Mouse (Mus musculus): ENCODE measurements around the gene Slc25a28.

The Slc25a28 gene

DNA sequence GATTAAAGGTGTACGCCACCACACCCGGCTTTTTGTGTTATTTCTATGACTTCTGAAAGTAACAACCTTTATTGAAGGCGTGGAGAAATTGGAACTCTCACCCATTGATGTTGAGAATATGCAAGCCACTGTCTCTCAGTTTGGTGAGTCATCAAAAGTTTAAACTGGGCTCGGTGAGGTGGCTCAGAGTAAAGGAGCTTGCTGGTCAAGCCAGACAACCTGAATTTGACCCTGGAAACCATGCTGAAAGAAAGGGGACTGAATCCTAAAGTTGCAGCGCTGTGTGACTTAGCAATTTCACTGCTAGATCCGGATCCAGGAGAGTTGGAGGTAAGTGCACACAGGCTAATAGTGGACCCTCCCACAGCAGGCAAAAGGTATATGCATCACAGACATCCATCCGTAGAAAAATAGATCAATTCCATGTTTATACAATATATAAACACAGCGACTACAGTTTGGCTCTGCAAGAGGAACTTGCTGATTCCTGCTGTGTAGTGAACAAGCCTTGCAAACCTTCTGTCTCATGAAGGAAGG, 3.9 kb upstream of the Slc25a28 start:
- intact Hi-C loops (cut with DNase I), result loop anchor here (5.0 kb wide), 1 partner anchor 74 kb away; the partner anchor contains the start of genes Cox15 and Cutc

DNA sequence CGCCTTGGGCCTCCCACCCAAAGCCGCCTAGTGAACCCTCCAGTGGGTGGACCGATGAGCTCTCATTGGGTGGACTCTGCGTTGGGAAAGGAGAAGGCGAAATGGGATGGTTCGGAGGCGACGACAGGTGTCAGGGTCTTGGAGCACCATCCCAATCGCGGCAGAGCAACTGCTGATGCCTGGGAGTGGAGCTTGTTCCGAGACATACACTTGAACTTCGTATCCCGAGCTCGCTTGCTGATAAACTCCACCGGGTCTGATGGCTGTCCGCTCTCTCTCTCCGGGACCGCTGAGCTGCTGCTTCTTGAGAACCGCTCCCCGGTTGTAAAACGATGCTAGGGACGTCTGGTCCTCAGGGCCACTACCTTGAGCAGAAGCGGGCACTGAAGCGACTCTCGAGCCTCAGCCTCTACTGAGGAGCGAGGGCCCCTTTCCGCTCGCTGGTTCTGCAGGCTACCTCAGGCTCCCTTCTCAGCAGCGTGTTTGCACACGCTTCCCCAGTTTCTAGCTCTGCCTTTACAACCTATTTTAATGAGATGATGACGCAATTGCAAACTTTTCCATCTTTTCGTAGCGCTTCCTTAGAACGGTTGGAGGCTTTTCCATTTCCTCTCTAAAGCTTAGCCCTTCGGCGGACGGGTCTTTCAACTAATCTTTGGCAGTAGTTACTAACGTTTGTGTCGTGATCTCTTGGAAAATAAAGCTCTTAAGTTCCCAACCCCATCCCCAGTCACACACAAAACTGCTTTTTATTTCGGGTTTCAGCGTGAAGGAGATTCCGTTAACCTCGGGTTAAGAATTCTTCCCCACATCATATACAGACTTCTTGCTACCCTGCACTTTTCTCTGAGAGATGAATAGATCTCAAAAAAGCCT, 1.1 kb upstream of the Slc25a28 start:
- intact Hi-C loops (cut with DNase I), result loop anchor here (5.0 kb wide), 1 partner anchor 77 kb away; the partner anchor contains the start of genes Cox15 and Cutc

DNA sequence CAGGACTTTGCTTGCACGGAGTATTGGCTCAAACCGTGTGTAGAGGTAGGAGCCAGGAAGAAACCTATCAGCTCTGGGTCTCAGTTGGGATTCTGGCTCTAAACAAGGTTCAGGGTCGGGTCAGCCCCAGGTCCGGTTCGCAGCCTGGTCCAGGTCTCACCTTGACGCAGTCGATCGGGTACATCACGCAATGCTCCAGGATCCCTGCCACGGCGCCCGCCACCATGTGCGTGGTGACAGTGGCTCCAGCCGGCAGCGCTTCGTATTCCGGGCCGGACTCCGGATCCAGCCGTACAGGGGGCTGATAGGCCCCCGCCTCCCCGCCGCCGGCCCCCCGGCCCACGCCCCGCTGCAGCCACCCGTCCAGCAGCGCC, 378 bp downstream of the Slc25a28 start:
- intact Hi-C loops (cut with DNase I), result no loop called here

DNA sequence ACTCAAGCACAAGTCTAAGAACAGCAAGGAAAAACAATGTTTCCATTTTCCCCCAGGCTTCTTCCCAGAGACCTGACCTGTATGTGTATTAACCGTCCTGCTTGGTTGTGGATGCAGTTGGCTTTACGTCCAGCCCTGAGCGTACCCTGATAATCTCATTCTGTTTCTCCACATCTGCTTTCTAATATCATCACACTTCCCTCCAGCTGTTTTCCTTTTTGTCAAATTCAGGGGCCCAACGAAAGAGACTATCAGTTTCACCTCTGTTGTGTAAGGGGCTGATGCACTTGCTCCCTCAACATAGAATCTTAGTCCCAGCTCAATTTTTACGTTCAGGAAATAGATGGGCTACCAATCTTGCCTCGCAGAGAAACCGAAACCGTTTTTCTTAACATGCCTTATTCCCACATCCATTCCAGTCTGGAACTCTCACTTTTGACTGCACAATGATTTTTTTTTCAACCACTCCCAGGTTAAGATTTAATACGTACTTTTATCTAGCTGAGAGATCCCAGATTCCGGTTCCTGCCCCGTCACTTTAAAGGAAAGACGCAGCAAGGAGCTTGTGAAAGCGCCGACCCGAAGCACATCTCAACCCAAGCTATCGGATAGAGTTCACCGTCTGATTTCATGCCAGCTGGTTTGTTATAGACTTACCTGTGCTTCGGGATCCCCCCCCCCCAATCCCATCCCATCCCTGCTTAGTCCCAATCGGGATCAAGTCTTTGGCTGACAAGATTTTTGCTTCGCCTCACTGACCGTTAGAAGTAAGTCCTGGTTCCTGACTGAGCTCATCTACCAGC, 967 bp downstream of the Slc25a28 start:
- intact Hi-C loops (cut with DNase I), result no loop called here

DNA sequence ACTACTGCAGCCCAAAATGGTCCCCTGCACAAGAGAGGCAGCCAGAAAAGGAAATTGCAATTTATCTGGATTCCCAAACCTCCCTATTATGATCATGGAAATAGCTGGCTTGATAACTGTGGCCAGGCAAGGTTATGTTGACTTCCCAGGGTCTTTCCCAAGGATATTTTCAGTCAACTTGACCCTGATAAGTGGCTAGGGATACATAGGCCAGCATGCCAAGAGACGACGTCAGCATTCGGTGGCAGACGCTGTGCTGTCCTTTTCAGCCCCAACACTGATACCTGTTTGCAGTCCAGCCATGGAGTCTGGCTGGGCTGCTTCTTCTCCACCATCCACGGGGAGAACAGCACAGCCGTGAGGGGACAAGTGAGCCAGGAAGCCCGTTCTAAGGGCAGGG, 3.6 kb downstream of the Slc25a28 start:
- intact Hi-C loops (cut with DNase I), result no loop called here

DNA sequence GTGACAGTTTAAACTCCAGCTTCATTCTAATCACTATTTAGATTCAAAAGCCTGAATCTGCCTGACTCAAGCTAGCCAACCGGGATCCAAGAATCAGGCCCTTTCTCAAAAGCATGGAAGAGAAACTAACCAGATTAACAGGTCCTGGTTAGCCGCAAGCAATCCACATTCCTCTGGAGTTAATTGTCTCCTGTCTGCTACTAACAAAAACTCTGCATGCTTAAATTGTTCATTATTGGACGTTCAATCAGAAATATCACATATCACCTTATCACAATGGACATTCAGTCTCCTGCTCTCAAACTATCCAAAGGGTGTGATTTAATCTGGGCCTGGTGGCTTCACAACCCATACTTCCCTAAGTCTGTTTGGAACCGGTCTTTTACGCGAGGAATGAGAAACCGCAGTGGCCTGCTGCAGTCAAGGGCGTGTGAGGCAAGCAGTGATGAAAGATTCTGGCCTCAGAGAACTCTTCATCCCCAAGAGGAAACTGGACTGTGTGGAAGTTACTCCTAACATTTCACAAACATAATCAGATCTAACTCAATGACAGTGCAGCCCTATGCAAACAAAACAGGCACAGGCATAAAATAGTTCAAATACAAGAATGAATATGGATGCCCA, 5.4 kb downstream of the Slc25a28 start:
- intact Hi-C loops (cut with DNase I), result loop anchor here (5.0 kb wide), 1 partner anchor 37 kb away; no protein-coding TSS in a partner anchor

DNA sequence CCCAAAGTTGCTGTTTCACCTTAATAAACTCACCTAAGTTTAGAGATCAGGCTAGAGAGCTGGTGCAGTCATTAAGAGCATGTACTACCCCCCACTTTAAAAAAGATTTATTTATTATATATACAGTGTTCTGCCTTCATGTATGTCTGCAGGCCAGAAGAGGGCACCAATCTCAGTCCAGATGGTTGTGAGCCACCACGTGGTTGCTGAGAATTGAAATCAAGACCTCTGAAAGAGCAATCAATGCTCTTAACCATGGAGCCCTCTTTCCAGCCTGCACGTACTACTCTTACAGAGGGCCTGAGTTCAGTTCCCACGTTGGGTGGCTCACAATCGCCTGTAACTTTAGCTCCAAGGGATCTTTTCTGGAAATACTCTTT, 7.3 kb downstream of the Slc25a28 start:
- intact Hi-C loops (cut with DNase I), result loop anchor here (5.0 kb wide), 1 partner anchor 35 kb away; no protein-coding TSS in a partner anchor

DNA sequence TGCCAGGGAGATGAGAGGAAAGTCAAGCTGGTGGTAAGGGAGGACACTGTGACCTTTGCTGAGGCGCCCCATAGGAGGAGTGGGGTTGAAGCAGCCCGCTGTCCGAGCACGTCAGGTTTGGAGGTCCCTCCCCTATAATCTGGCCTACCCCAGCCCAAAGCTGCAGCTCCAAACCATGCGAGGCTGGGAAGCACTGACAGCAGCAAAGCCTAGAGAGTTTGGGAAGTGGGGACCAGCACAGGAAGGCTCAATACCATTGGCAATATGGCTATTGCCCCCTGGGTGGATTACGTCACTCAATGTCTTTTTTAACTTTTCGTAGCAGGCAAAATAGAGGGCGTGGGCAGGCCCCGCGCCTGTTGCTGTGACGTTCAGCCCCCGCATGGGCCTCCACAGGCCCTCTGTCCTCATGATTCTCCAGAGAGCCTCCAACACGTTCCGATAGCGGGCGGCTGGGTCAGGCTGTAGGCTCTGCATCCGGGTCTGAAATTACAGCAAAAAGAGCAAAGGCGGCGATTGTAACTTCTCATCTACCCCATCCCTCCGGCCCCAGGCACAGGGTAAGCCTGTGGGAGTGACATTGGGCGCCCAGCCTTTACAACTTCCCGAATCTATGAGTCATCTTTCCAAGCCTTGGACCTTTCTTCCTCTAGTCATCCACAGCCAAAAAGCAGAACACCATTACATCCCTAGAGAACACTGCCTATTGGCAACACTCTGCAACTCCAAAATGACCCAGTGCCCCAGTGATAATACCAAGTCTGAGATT, 7.8 kb downstream of the Slc25a28 start:
- intact Hi-C loops (cut with DNase I), result loop anchor here (5.0 kb wide), 1 partner anchor 35 kb away; no protein-coding TSS in a partner anchor

DNA sequence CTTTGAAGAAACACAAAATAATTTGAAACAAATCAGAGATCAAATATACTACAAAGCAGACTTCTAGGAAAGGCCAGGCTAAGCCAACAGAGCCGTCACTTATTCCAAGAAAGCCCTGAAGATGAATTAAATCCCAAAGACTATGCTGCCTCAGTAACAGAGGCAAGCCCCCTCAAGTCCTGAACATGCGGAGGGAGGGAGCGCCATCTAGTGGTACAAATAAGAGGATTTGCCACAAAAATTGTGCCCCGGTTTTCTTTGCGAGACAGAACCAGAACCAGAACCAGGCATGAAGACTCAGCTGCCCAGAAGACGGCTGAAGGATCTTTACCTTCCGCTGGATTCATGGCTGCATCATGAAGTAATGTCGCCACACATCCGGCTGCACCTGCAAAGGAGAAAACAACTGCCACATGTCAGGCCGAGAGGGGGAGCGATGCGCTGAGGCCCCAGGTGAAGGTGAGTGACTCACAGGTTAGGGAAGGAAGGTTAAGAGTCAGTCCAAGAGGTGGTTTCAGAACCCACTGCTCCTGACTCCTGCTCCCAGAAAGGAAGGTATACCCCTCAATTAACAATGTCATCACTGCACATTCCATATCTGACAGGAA, 9.1 kb downstream of the Slc25a28 start:
- intact Hi-C loops (cut with DNase I), result loop anchor here (5.0 kb wide), 1 partner anchor 33 kb away; no protein-coding TSS in a partner anchor

DNA sequence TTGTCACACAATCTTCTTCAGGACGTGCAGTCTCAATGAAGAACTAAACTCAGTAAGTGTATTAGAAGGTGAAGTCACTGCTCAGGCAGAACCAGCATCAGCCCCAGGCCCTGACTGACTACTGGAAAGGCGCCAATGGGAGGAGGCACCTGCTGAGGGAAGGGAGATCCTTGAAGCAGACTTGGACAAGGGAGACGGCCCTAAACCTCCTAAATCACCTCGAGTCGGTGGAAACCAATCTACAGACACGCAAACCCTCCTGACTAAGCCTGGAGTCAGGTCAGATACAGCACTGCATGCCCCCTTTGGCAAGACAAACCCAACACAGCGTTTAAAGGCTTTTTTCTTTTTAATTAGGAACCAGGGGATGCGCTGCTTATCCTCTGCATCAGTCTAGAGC, 11.2 kb downstream of the Slc25a28 start:
- intact Hi-C loops (cut with DNase I), result no loop called here

DNA sequence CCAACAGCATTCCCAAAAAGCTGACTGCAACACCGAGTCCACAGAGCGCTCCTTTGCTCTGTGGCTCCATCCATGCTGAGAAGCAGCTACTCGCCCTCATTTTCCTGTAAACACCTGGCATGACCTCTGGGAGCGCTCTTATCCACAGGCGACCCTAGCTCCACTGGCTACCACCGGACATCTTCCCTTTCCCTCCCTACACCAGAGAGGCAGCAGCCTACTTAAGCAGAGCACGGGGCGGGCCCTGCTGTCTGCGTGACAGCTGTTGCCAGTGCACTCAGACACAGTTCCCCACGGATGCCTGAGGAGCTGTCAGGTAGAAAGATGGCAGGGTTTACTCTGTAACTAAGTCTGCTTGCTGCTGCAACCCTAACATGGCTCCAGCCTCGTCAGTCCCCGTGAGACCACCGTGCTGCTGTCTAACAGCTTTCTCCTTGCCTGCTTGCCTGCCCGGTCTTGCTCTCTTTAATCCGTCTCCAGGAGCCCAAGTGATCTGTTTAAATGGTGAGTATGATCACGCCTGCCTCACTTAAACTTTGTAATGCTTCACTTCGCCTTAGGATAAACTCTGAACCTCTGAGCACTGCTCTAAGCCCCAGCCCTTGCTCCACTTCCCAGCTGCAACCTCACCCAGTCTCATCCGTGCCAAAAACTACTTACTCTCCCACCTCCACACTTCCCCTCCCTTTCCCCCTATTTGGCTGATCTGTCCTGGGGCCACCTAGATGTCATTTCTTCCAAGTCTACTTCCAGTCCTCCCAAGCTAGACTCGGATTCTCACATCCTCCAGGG, 12.3 kb downstream of the Slc25a28 start:
- intact Hi-C loops (cut with DNase I), result no loop called here

DNA sequence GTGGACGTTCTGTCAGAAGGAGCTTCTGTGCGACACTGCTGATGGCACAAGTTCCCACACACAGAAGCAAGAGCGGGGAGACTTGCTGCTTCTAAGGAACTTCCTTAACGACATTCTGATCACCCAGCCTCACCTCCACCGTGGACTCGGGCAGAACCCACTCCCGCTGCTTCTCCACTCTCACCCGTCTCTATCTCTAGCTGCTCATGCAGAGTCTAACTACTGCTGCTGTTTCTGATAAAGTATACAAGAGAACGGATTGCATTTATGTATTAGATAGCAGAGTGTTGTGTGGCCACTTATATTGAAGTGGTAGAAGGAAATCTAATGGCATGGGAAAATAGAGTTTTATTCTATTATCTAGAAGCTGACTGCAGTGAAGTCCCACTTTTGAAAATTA, 13.9 kb downstream of the Slc25a28 start:
- intact Hi-C loops (cut with DNase I), result no loop called here

DNA sequence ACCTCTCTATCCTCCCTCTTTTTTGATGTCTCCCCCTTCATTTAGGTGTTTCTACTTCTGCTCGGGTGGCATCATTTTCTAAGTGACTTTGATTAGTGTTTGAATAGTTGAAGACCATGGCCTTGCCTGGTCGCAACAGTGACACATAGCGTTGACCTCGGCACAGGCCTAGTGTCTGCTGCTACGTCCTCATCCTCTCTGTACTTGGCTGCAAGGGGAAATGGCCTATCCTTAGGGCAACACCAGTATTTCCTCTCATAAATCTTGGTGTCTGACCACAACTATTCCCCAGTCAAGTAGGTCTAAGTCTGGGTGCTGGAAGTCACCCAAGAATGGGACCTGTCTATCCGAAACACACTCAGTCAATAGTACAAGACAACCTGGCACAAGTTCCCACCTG, 15.0 kb downstream of the Slc25a28 start:
- intact Hi-C loops (cut with DNase I), result loop anchor here (10.0 kb wide), 1 partner anchor 165 kb away; no protein-coding TSS in a partner anchor

DNA sequence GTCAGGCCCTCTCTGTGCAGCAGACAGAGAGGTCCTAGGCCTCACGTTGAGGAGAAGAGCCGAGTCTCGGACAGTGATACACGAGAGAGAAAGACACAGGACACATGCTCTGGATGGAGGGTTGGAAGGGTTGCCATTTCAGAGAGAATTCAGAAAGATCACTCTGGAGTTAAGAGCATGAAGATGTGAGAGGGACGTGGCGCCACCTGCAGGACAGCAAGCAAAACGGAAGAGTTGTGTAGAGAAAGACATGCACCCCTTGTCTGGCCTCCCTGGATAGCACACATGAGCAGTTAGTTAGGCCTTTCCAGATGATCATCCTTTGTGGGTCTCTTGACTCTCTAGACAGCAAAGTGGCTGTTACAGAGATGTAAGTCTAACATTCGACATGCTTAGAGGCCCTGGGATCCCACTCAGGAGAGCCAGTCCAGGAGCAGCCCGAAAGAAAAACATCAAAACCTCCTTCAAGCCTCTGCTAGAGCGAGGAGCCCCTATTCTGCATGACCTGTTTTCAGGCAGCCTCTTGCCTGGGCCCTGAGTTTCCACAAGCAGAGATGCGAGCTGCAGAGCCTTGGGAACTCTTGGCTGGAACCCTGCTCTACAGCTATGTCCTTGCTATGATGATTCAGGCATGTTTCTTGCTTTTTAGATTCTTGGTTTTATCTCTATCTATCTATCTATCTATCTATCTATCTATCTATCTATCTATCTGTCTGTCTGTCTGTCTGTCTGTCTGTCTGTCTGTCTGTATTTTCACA, 18.8 kb downstream of the Slc25a28 start:
- intact Hi-C loops (cut with DNase I), result loop anchor here (2.0 to 10.0 kb wide), 2 partner anchors 23 to 161 kb away; no protein-coding TSS in a partner anchor

DNA sequence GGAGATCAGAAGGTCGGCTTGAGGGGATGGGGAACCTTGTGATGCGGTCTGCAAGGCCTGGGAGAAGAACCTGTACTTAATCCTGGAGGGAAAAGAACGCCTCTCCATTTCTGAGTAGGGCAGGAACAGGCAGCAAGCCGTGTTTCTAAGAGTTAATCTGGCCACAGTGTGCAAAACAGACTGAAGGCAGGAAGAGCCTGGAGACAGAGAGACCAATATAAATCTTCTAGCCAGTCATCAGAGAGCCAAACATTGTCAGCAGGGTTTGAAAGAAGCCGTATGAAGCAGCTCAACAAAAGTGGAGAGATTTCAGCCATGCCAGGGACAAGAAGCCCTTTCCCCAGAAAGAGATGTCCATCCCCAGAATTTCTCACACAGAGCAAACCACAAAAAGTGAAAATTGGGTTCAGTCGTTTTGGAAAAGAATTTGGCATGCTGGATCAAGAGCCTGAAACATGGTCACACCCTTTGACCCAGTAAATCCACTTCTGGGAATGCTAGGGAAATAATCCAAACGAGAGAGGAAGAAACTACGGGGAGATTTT, 23.4 kb downstream of the Slc25a28 start:
- intact Hi-C loops (cut with DNase I), result loop anchor here (10.0 kb wide), 1 partner anchor 157 kb away; no protein-coding TSS in a partner anchor

DNA sequence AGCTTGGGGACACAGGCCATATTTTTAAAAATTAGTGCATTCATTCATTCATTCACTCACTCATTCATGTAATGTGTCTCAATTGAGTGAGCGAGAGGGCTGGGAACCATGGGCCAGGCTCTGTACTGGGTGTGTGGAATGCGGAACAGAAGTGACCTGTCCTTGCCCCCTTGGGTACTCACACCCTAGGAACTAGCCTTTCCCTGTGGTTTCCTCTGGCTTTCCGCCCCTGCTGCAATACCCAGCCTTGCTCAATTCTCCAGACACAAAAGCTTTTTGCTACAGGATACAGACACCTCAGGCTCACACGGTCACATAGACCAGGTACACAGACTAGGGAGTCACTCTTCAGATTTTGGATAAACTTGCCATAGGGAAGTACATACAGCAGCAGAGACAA, 26.3 kb downstream of the Slc25a28 start:
- intact Hi-C loops (cut with DNase I), result no loop called here

DNA sequence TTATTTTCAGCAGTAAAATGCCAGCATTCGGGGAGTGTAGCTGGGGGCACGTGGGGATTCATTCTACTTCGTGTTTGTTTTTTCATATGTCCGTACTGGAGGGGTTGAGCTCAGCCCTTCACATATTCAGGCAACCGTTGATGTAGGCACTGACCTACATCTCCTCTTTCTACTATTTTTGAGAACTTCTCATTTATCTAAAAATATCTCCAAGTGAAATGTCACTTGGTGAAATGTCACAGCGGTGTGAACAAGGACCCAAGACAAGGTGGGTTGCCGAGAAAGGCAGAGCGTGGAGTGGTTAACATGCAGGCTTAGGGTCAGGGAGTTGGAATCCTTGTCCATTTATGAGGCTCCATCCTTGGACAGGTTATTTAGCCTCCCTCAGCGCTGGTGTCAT, 27.4 kb downstream of the Slc25a28 start:
- intact Hi-C loops (cut with DNase I), result no loop called here

DNA sequence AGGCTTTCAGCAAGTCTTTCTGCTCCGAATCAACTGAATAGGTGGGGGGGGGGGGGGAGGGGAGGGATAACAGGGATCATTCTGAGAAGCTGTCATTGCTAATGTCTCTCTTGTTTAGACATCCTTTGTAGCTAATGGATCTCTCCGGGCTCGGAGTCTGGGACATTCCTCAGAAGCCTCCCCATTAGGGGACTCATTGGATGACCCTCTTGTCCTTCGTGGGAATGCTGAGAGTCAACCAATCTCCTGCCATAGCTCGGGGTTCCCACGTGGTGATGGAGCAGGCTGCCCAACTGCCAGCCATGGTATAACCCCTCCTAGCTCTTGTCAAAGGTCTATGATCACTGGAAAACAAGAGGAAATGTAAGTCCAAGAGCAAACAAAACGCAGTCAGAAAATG, 27.8 kb downstream of the Slc25a28 start:
- intact Hi-C loops (cut with DNase I), result no loop called here

All from adrenal gland (tissue).